Mouse (Mus musculus) left cerebral cortex, adult 8-10 months (tissue): ENCODE data around the gene Gm6164. TPM values are rescaled to one million over a fixed set of nuclear protein-coding genes. Genes with fewer than 3 reads are reported as not detected.
"Not testable (repeated sequence)": the region's sequence is repeated elsewhere in the genome, so short reads cannot be mapped to it uniquely, and the experiment has no call there.

Source experiments
- DNase-seq, 2 experiments: peaks; one replicate each; pipeline ENCODE4 v3.0.0; 2022; ENCODE audit warnings: low spot score in 2 of 2
- total RNA-seq, 4 experiments: library from RNA; stranded (reverse); gene quantifications; 2 replicates each; pipeline ENCODE4 v1.2.4; 2022

Gm6164 gene
- not detected for total RNA-seq

DNA sequence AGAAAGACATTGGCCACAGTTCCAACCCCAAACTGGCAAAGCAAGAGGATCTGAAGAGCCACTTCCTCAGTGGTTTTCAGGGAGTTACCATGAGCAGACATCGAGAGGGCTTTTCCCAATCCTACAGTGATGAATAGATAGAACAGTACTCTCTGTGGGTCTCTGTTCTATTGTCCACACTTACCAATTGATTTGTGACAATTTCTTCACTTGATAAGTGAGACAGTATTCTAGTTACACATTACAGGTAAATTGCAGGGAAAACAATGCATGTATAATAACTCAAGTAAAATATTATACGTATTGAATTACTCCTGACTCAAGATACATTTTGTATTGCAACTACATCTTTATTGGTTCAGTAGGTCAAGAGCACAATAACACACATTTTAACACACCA, at the start of gene Gm6164:
Gm6164 (minus strand) TSS at position 101 of the 400 bp plus-strand sequence.
- DNase-seq, result not testable (repeated sequence)

DNA sequence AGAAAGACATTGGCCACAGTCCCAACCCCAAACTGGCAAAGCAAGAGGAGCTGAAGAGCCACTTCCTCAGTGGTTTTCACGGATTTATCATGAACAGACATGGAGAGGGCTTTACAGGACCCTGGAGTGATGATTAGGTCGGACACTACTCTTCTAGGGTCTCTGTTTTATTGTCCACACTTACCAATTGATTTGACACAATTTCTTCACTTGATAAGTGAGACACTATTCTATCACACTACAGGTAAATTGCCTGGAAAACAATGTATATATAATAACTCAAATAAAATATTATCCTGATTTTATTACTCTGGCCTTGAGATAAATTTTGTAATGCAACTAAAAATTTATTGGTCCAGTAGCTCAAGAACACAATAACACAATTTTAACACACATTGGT, 28.3 kb upstream of the Gm6164 start, which contains the start of gene Gm4498:
Gm4498 (minus strand) TSS at position 101 of the 400 bp plus-strand sequence.
- not testable (repeated sequence) for DNase-seq

DNA sequence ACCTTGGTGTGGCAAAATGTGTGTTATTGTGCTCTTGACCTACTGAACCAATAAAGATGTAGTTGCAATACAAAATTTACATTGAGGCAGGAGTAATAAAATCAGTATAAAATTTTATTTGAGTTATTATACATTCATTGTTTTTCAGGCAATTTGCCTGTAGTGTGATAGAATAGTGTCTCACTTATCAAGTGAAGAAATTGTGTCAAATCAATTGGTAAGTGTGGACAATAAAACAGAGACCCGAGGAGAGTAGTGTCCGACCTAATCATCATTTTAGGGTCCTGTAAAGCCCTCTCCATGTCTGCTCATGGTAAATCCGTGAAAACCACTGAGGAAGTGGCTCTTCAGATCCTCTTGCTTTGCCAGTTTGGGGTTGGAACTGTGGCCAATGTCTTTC, 12.0 kb downstream of the Gm6164 start, which contains the start of gene Vmn1r95:
Vmn1r95 (plus strand) TSS at position 301 of the 400 bp plus-strand sequence.
- DNase-seq, result not testable (repeated sequence)

DNA sequence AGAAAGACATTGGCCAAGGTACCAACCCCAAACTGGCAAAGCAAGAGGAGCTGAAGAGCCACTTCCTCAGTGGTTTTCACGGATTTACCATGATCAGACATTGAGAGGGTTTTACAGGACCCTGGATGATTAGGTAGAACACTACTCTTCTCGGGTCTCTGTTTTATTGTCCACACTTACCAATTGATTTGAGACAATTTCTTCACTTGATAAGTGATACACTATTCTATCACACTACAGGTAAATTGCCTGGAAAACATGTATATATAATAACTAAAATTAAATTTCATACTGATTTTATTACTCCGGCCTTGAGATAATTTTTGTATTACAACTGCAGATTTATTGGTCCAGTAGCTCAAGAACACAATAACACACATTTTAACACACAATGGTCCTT, 37.1 kb downstream of the Gm6164 start, which contains the start of gene Vmn1r94:
Vmn1r94 (minus strand) TSS at position 101 of the 400 bp plus-strand sequence.
- not testable (repeated sequence) for DNase-seq

Other genes with a start within 250 kb of the Gm6164 start
- not detected for gene Ceacam20, start 240.2 kb downstream of the Gm6164 start, total RNA-seq
- not detected for gene Nlrp9b, start 214.1 kb downstream of the Gm6164 start, total RNA-seq
- gene Vmn1r91, start 105.9 kb downstream of the Gm6164 start, total RNA-seq, result not detected
- not detected for gene Gm16442, start 83.0 kb downstream of the Gm6164 start, total RNA-seq
- not detected for gene Vmn1r93, start 66.5 kb downstream of the Gm6164 start, total RNA-seq
- gene Vmn1r94, start 37.2 kb downstream of the Gm6164 start, total RNA-seq, result not detected
- gene Vmn1r95, start 11.9 kb downstream of the Gm6164 start, total RNA-seq, result not detected
- gene Gm4498, start 28.2 kb upstream of the Gm6164 start, total RNA-seq, result not detected
- not detected for gene Gm5890, start 57.2 kb upstream of the Gm6164 start, total RNA-seq
- not detected for gene Gm4133, start 128.5 kb upstream of the Gm6164 start, total RNA-seq
- gene Gm5728, start 169.8 kb upstream of the Gm6164 start, total RNA-seq, result not detected
- gene Vmn1r100, start 212.3 kb upstream of the Gm6164 start, total RNA-seq, result not detected
- not detected for gene Vmn1r101, start 237.0 kb upstream of the Gm6164 start, total RNA-seq